Mouse (Mus musculus): ENCODE data around the gene Klhl7.

DNA sequence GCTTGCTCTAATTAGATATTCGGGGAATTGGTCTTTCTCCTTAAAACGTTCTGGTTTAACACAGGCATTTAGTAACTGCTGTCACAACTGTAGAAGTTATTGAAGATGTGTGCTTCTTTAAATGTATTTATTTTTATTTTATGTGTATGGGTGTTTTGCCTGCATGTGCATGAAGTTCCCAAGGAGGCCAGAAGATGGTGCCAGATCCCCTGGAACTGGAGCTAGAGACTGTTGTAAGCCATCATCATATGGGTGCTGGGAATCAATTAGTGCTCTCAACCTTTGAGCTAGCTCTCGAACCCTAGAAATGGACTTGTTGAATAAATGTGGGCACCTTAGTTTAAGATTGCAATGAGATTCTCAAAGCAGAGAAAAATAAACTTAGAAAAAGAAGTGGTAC, 42.8 kb upstream of the Klhl7 start:
- TF ChIP-seq CTCF (IDR thresholded peaks at IDR 0.05; ENCODE audit: low read depth) = peak; percentile 13; the same call in 1 of the 2 replicates
- no peak for TF ChIP-seq EP300 (IDR thresholded peaks at IDR 0.05; ENCODE audit: low read depth)

All from heart, postnatal 0 days (tissue).